Mouse (Mus musculus): ENCODE measurements around the gene Tm9sf1. TPM values are rescaled to one million over a fixed set of nuclear protein-coding genes. Genes with fewer than 3 reads are reported as not detected.

Tm9sf1 gene
- total RNA-seq, 2 experiments from 2014 or later, result 56.3 to 61.2 TPM

DNA sequence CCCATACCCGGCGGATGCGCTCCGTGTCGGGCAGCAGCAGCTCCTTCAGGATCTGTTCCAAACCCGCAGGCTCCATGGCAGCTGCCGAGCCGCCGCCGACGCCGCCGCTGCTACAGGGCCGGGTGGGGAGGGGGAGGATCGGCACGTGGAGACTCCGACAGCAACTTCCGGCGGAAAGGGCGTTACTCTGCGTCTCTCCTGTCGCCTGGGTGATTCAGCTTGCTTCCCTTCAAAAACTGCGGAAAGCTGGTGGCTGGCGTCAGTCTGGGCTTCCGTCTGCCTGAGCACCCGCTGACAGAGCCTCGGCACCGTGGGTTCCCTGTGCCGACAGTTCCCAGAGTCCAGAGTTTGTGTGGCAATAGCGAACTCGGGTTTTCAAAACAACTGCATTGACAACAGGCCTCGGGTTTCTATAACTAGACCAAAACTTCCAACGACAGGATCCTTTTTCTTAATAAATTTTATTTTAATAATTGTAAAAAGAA lies 8.0 kb downstream of the Tm9sf1 start, which contains the start of gene Ipo4:
TSS of gene Ipo4 (minus strand) at position 435 of the 485 bp plus-strand sequence.
- DNase-seq, result peak; percentile 91 to 94
- intact Hi-C loops (cut with DNase I), result no loop called here

DNA sequence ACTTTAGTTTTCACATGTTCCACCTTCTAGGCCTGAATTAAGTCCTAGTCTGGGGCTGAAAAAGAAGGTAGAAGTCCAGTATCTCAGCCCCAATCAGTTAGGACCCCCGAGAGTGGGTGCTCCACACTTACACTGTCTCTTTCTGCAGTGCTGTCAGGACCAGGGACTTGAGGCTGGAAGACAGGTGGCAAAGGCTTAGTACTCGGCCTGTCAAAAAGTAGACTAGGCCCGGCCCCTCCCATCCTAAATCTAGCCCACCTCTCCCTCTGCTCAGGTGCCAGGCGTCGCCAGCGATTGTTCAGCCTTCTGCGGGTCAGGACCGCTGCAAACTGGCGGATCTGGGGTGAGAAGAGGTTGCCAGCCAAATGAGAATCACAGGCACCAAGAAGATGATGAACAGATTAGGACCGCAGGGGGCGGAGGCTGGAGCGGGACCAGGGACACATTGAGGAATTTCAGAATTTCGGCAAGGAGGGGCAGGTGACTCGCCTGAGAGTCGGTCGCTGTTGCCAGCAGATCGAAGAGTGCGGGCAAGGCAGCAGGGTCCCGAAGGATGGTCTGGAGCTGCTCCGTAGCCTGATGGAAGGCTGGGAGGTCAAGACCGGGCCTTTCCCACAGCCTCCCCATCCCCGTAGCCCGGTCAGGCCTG lies 8.6 kb downstream of the Tm9sf1 start:
- intact Hi-C loops (cut with DNase I), result no loop called here
- no peak for DNase-seq

DNA sequence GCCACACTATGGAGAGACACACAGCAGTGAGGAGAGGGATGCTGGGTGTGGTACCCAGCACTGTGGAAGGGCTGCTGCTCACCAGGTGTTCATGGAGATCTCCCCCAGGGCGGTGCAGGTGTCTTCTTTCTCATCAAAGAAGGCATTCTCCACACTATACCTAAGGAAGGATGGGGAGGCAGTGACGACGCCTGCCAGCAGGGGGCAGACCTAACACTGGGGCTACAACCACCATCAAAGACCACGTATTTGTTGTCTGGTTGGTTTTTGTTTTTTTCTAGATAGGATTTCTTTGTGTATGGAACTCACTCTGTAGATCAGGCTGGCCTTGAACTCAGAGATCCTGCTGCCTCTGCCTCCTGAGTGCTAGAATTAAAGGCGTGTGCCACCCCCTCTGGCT lies 14.3 kb downstream of the Tm9sf1 start:
- intact Hi-C loops (cut with DNase I), result loop anchor here (2.0 to 5.0 kb wide), 2 partner anchors 113 to 128 kb away; partner anchors contain the start of gene Cideb
- peak; percentile 35 to 69 for DNase-seq

DNA sequence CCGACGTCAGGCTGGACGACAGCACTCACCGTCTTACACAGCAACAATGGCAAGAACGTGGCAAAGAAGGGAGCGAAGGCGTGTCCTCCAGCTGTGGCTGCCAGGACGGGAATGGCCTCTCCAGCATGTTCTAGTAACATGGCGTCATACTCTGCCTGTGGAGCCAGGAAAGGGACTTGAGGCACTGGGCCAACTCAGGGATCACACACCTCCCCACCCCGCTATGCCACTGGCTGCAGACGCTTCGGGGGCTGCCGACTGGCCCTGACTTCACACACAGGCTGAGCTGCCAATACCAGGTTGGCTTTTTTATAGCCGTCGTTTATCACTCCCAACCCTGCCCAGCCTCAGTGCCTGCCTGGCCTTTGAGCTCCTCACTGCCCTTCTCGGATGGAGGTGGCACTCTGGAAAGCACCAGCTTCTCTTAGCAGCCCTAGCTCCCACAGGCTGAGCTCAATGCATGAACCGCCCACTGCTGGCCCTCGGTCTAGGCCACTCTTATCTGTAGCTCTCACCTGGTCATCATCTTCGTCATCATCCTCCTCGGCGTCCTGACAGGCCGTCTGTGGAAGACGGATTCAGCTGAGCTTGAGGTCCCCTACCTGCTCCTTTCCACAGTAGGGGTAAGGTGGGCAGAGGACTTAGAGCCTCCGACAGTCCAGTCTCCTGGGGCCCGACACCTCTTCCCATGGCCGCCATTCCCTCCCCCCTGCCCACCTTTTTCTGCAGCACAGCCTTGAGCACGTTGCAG lies 15.4 kb downstream of the Tm9sf1 start:
- peak; percentile 22 to 28 for DNase-seq

DNA sequence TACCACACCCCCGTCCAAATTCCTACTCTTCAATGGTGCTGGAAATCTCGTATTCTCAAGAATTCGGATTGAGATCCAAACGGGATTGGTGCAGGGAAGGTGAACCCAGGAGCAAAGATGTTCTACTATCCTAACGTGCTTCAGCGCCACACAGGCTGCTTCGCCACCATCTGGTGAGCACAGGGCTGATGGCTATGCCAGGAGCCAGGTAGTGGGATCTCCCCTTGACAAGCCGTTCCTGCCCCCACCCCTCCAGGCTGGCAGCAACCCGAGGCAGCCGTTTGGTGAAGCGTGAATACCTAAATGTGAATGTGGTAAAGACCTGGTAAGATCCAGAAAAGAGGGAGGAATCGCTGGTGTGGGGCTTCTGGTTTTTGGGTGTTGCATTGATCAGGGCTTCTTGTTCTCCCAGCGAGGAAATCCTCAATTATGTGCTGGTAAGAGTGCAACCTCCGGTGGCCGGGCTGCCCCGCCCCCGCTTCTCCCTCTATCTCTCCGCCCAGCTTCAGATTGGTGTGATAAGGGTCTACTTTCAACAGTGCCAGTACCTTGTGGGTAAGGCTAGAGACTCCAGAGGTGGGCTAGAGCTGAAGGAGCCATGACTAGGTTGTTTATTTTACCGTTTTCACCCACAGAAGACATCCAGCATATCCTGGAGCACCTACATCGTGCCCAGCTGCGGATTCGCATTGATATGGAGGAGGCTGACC lies 25.0 kb downstream of the Tm9sf1 start:
- DNase-seq, result no peak
- intact Hi-C loops (cut with DNase I), result no loop called here

More for the DNA sequence above, 15.4 kb downstream of the Tm9sf1 start:
- intact Hi-C loops (cut with DNase I), result loop anchor here (2.0 to 5.0 kb wide), 2 partner anchors 115 to 129 kb away; partner anchors contain the start of gene Cideb

DNA sequence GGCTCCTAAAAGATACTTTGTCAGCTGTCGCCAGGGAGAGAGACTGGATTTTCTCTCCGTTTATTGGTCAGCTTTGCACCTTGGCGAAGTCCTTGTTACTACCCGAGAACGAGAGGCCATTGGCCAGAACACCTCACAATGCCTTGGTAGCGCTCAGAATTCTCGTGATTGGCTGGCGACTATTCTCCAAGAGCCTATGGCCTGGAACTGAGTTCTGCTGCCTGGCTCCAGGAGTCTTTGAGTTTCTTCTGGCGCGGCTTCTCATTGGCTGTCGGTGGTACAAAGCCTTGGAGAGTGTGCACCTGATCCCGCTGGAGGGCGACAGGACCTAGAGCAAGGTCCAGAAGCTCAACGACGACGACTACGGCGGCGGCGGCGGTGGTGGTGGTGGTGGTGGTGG lies 25.8 kb downstream of the Tm9sf1 start, which contains the start of gene Rec8:
TSS of gene Rec8 (plus strand) at position 216 of the 400 bp plus-strand sequence.
- intact Hi-C loops (cut with DNase I), result no loop called here
- peak; percentile 19 to 40 for DNase-seq

DNA sequence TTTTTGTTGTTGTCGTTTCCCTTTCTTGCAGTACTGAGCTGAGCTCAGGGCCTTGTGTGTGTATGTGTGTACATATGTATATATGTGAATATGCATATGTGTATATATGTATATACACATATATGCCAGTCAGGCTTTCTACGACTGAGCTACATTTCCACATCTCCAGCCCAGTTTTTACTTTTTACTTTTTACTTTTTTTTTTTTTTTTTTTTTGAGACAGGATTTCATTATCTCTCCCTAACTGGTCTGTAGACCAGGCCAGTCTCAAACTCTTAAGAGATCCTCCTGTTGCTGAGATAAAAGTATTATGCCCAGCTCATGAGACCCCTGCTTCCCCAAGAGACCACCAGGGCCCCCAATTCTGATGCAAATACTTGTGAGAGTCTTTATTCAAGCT lies 26.8 kb downstream of the Tm9sf1 start:
- DNase-seq, result no peak
- intact Hi-C loops (cut with DNase I), result no loop called here

DNA sequence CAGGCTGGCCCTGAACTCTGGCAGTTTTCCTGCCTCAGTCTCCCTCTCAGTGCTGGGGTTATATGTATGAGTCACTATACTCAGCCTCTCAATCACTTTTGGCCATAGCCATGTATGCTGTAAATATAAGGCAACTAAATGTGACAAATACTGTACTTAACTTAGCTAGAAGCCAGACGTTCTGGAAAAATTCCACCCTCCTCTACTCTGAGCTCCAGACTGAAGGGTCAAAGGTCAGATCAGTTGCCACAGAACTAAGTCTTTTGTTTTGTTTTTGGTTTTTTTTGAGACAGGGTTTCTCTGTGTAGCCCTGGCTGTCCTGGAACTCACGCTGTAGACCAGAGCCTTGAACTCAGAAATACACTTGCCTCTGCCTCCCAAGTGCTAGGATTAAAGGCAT lies 27.7 kb downstream of the Tm9sf1 start:
- intact Hi-C loops (cut with DNase I), result no loop called here

DNA sequence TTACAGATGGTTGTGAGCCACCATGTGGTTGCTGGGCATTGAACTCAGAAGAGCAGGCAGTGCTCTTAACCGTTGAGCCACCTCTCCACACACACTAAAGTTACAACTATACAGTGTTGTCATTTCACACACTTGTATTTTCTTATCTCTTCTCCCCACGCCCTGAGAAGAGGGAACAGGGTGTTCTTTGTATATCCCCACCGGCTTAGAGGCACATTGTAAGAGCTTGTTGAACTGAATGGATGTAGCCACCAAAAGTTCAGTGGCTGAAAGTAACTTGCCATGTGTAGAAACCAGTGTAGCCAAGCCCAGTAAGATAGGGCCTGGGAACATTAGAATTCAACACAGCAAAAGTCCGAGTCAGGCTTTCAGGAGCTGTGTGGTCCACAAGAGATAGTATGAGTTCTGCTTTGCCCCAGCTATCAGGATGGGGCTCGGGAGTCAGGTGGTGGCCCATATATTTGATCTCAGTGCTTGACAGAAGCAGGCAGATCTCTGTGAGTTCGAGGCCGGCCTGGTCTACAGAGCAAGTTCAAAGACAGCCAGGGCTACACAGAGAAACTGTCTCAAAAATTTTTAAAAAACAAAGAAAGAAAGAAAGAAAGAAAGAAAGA lies 28.9 kb downstream of the Tm9sf1 start:
- DNase-seq, result no peak

More for the DNA sequence above, 27.7 kb downstream of the Tm9sf1 start:
- DNase-seq, result no peak

DNA sequence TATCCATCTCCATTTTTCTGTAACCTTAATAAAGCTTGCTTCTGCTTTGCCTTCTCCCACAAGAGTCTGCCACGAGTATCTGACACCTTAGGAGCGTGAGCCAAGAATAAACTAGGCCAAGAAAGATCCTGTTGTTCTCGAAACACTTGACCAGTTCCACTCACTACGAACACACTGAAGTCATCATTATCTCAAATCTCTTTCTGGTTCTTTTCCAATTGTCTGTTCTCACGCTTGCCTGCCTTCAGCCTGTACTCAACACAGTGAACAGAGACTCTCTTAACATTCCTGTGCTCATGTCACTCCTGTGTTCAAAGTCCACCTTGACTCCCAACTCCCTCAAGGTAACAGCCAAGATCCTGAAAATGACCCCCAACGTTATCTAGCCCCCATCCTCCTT lies 30.3 kb downstream of the Tm9sf1 start:
- no peak for DNase-seq
- intact Hi-C loops (cut with DNase I), result no loop called here

More for the DNA sequence above, 28.9 kb downstream of the Tm9sf1 start:
- intact Hi-C loops (cut with DNase I), result no loop called here

DNA sequence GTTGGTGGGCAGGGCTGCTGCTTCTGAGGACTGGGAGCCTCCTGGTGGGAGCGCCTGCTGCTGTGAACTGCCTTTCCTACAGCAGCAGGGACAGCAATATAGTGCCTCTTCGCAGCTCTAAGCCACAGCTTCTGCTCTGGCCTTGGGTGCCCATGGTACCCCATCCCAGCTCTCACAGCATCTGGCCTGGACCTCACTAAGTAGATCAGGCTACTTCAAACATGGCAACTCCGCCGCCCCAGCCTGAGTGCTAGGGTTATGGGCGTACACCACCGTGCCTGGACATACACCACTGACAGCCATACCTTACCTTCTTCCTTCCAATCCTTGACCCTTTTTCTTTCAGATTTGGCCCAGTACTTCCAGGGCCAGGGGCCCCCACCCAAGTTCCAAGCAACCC lies 35.3 kb downstream of the Tm9sf1 start:
- no peak for DNase-seq
- intact Hi-C loops (cut with DNase I), result no loop called here

DNA sequence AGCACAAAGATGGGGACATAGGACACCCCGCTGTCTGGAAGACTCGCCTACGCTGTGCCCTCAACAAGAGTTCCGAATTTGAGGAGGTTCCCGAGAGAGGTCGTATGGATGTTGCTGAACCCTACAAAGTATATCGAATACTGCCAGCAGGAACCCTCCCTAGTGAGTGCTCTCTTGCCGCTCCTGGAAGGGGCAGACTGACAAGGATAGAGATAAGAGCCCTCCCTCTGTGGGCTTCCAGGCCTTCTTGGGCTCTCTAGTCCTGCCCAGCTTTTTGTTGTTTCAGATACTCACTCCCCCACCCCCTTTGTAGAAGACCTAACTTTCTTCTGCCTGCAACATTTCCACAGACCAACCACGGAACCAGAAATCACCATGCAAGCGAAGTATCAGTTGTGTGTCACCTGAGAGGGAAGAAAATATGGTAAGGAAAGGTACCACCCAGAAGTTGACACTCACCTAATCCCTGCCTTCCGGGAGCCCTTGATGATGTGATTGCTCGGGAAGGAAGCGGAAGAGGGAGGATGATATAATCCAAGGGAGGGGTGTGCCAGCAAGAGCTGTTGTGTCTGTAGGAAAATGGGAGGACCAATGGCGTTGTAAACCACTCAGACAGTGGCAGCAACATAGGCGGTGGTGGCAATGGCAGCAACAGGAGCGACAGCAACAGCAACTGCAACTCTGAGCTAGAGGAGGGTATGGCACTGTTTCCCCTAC lies 37.7 kb downstream of the Tm9sf1 start:
- intact Hi-C loops (cut with DNase I), result no loop called here
- DNase-seq, result no peak

DNA sequence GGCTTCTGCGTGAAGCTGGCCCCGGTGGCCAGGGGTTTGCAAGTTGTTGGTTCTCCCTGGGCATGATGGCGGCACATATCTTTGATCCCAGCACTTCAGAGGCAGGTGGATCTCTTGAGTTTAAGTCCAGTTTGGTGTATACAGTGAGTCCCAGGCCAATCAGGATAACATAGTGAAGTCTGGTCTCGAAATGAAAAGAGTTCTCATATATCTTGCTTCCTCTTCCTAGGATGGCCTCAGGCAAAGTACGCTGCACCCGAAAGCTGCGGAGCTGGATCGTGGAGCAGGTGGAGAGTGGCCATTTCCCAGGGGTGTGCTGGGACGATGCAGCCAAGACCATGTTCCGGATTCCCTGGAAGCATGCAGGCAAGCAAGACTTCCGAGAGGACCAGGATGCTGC lies 38.8 kb downstream of the Tm9sf1 start:
- intact Hi-C loops (cut with DNase I), result loop anchor here (1.0 to 5.0 kb wide), 2 partner anchors 45 to 108 kb away; partner anchors contain the start of genes A730061H03Rik and Dcaf11
- DNase-seq, result no peak

DNA sequence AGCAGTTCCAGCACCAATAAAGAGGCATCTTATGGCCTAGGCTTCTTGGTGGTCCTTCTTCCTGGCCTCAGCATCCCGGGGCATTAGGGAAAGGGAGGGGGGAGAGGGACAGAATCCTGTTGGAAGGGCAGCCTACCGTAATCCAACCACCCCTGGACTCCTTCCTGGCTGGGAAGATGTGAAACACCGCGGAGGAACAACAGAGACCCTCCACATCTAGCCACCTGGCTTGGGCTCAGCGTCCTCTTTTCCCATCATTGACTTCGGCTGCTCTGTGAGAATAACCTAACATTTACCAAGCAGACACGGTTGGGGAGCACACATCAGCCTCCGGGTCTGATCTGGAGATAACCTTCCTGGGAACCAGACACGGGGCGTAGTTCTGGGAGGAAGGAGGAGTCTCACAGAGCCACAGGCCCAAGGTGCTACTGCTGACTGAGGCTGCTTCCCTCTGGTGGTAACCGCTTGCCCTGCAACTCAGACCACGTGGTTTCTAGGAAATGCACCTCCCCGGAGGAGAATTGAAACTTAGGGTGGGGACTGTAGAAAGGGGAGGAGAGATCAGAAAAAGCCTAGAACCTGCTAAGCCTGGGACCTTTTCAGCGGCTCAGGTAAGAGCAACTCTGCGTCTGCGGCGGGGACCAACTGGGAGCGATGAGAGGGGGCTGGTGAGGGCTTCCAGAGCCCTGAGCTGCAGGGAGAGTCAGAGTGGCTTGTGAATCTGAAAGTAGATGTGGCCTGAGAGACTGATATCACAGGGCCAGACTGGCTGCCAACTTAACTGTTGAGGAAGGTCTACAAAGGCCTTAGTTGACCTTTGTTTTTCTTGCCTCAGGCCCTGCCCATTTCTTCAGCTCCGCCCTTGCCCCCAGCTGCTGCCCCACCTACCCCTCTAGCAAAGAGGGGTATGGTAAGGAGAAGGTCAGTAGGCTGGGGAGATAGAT lies 39.7 kb downstream of the Tm9sf1 start:
- intact Hi-C loops (cut with DNase I), result loop anchor here (1.0 to 5.0 kb wide), 2 partner anchors 44 to 107 kb away; partner anchors contain the start of genes A730061H03Rik and Dcaf11
- peak; percentile 93 to 95 for DNase-seq

DNA sequence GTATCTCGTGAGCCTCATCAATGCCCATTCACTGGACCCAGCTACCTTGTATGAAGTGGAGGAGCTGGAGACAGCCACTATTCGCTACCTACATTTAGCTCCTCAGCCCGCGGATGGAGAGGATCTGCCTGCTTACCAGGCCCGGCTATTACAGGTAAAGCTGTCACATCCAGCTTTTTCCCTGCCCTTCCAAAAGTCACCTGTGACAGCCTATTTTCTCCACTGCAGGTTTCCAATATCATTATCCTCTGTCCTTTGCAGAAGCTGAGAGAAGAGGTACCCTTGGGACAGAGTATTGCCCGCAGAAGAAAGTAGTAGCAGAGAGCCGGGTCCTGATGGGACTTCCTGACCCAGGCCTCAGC lies 40.4 kb downstream of the Tm9sf1 start, which contains the start of gene Irf9:
TSS of gene Irf9 (plus strand) at position 301 of the 362 bp plus-strand sequence.
- intact Hi-C loops (cut with DNase I), result loop anchor here (5.0 kb wide), 1 partner anchor 106 kb away; no protein-coding TSS in a partner anchor
- no peak for DNase-seq

DNA sequence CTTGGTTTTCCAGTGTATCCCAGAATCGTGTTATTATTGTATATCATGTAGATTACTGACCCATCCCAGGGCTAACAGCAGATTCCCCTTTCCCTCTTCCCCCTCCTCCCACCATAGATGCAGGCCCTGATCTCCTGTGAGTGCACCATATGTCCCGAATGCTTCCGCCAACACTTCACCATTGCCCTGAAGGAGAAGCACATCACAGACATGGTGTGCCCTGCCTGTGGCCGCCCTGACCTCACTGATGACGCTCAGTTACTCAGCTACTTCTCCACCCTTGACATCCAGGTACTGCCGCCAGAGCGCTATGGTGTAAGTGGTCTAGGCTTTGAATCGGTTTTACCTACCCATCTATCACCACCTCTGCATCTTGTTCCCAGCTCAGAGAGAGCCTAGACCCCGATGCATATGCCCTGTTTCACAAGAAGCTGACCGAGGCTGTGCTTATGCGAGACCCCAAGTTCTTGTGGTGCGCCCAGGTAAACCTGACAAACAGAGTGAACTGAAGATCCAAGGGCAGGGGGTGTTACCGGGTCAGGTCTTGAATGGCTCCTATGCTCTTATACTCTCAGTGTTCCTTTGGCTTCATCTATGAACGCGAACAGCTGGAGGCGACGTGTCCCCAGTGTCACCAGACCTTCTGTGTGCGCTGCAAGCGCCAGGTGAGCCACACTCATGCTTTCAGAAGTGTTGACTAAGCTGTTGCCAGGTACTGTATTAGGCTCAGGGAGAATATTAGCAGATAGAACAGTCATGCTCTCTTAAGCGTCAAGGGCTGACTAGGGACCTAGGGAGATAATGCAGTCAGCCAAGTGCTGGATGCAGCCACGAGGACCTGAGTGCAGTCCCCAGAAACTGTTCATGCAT lies 44.9 kb downstream of the Tm9sf1 start:
- intact Hi-C loops (cut with DNase I), result no loop called here
- no peak for DNase-seq

DNA sequence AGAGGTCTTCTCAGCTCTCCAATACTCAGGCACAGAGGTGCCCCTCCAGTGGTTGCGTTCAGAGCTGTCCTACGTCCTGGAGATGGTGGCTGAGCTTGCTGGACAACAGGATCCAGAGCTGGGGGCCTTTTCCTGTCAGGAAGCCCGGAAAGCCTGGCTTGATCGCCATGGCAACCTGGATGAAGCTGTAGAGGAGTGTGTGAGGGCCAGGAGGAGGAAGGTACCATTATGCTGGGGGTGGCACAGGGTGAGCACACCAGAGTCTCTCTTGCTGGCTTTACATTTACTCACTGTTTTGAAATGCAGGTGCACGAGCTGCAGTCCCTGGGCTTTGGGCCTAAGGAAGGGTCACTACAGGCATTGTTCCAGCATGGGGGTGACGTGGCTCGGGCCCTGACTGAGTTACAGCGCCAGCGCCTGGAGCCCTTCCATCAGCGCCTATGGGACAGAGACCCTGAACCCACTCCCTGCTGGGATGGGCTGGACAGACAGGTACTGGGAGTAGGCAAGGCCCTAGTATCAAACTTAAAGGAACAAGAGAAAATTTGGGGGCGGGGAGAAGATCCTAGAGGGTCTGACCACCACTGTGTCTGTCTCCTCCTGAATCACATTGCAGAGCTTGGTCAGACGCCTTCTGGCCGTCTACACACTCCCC lies 47.4 kb downstream of the Tm9sf1 start:
- DNase-seq, result no peak
- intact Hi-C loops (cut with DNase I), result no loop called here
